Mouse (Mus musculus): Measurements from ENCODE around the gene Tifa. TPM values are rescaled to one million over a fixed set of nuclear protein-coding genes. Genes with fewer than 3 reads are reported as not detected.

Gene Tifa
- total and polyA plus RNA-seq, 2 experiments from 2014 or later = 1.9 to 3.8 TPM

DNA sequence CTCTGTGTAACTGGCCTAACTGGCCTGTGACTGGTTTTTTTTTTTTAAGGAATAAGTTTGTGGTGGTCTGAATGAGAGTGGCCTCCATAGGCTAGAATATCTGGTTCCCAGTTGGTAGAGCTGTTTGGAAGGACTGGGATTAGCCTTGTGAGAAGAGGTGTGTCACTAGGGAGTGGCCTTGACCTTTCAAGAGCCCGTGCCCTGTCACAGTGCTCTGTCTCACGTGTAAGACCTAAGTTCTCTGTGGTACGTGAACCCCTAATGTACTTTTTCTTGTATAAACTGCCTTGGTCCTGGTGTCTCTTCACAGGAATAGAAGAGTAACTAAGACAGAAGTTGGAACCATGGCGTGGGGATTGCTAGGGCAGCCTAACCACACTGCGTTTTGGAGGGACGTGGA is 16.4 kb downstream of the Tifa start:
- TF ChIP-seq CTCF (IDR thresholded peaks at IDR 0.05; ENCODE audit: low read depth) = no peak
- WGBS = 91% methylated on average over 6 of the region's 6 CpGs

DNA sequence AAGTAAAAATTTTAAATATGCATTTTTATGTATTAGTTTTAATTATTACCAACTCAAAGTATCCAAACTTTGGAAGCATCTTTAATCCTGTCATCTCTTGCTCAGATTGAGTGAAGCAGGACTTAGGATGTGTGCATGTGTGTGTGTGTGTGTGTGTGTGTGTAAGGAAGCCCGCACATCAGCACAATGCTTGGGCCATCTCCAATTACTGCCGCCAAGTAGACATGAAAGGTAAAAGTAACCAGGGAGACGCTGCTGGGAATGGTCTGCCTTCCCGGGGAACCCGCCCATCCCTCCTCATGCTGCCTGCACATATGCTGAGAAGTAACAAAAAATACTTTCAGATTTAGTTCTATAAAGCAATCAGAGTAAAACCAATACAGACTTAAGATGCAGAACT is 18.2 kb downstream of the Tifa start:
- Histone ChIP-seq H3K4me3 (ENCODE audit: low read length) (no peak overlapping the region), H3K4me1 (ENCODE audit: insufficient read depth, low read length) (no peaks in the 10 kb centered on the region), H3K9ac (replicated peaks; ENCODE audit: low read length) (no peak overlapping the region), H3K27me3 (ENCODE audit: insufficient read depth, low read length) (no peaks in the 10 kb centered on the region), H3K27ac (no peak overlapping the region), H3K4me2 (ENCODE audit: low read depth, low read length) (no peak overlapping the region), H3K36me3 (ENCODE audit: insufficient read depth, low read length) (peaks cover 49% of the 10 kb centered on the region), H3K9me3 (ENCODE audit: low read length) (no peaks in the 10 kb centered on the region)
- no peak for ATAC-seq
- TF ChIP-seq CTCF (IDR thresholded peaks at IDR 0.05; ENCODE audit: low read depth) = no peak
- DNase-seq (ENCODE audit: low spot score) = no peak
- 24% methylated on average over 5 of the region's 5 CpGs for WGBS

More for the DNA sequence above, 16.4 kb downstream of the Tifa start:
- no peak overlapping the region for H3K9ac ChIP-seq (replicated peaks; ENCODE audit: low read length)
- H3K27ac ChIP-seq = no peak overlapping the region
- H3K9me3 ChIP-seq (ENCODE audit: low read length) = no peaks in the 10 kb centered on the region
- no peaks in the 10 kb centered on the region for H3K4me1 ChIP-seq (ENCODE audit: insufficient read depth, low read length)
- DNase-seq (ENCODE audit: low spot score) (no peak), ATAC-seq (no peak)
- no peak overlapping the region for H3K4me2 ChIP-seq (ENCODE audit: low read depth, low read length)
- no peaks in the 10 kb centered on the region for H3K27me3 ChIP-seq (ENCODE audit: insufficient read depth, low read length)
- no peak overlapping the region for H3K4me3 ChIP-seq (ENCODE audit: low read length)
- H3K36me3 ChIP-seq (ENCODE audit: insufficient read depth, low read length) = peaks cover 36% of the 10 kb centered on the region; the same call in 1 of the 2 replicates

DNA sequence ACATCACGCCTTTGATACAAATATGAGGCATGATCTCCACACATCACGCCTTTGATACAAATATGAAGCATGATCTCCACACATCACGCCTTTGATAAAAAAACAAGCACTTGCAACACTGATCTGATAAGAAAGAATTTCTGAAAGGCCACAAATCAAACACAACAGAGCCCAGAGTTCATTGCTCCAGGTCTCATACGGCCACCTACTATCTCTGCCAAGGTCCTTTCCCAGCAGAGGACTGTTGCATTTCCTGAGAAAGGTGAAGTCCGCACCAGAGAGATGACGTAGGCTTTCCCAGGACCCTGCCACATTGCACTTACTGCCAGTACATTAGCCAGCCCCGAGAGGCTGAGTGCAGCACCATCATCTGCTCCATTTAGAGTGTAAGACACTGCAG is 19.5 kb downstream of the Tifa start:
- Histone ChIP-seq H3K4me1 (ENCODE audit: insufficient read depth, low read length) (no peaks in the 10 kb centered on the region), H3K9ac (replicated peaks; ENCODE audit: low read length) (no peak overlapping the region), H3K36me3 (ENCODE audit: insufficient read depth, low read length) (peaks cover 57% of the 10 kb centered on the region), H3K4me3 (ENCODE audit: low read length) (no peak overlapping the region), H3K27ac (no peak overlapping the region), H3K9me3 (ENCODE audit: low read length) (no peaks in the 10 kb centered on the region), H3K27me3 (ENCODE audit: insufficient read depth, low read length) (no peaks in the 10 kb centered on the region), H3K4me2 (ENCODE audit: low read depth, low read length) (no peak overlapping the region)
- WGBS = 88% methylated on average over 7 of the region's 7 CpGs
- no peak for TF ChIP-seq CTCF (IDR thresholded peaks at IDR 0.05; ENCODE audit: low read depth)
- DNase-seq (ENCODE audit: low spot score) (no peak), ATAC-seq (no peak)

DNA sequence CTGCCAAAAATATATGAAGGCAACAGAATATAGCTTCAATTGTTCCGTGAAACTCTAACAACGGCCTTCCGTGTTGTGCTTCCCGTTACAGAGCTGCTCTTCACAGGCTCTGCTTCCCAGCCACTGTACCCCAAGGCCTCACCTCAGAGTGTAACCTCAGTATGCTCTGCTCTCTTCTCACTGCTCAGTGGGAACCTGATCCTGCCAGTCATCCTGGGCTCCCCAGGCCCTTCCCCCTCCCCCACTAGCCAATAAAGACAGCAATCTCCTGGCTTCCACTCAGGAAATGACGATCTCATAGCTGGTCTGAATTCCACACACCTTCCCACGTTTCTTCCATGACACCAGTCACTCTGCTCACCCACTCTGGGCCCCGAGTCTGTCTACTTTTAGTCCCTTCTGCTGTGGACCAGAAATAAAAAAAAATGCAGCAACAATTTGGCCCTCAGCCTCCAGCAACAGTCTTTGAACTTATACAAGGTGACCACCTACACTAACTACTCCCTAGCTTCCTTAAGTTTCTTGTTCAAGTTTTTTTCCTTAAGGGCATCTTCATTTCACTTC is 27.6 kb downstream of the Tifa start:
- 80% methylated on average over 7 of the region's 7 CpGs for WGBS
- DNase-seq (ENCODE audit: low spot score) (no peak), ATAC-seq (no peak)
- Histone ChIP-seq H3K27me3 (ENCODE audit: insufficient read depth, low read length) (no peaks in the 10 kb centered on the region), H3K9me3 (ENCODE audit: low read length) (no peaks in the 10 kb centered on the region), H3K4me3 (ENCODE audit: low read length) (no peak overlapping the region), H3K4me1 (ENCODE audit: insufficient read depth, low read length) (no peaks in the 10 kb centered on the region), H3K4me2 (ENCODE audit: low read depth, low read length) (no peak overlapping the region), H3K9ac (replicated peaks; ENCODE audit: low read length) (no peak overlapping the region), H3K27ac (no peak overlapping the region), H3K36me3 (ENCODE audit: insufficient read depth, low read length) (peaks cover 32% of the 10 kb centered on the region)
- no peak for TF ChIP-seq CTCF (IDR thresholded peaks at IDR 0.05; ENCODE audit: low read depth)

DNA sequence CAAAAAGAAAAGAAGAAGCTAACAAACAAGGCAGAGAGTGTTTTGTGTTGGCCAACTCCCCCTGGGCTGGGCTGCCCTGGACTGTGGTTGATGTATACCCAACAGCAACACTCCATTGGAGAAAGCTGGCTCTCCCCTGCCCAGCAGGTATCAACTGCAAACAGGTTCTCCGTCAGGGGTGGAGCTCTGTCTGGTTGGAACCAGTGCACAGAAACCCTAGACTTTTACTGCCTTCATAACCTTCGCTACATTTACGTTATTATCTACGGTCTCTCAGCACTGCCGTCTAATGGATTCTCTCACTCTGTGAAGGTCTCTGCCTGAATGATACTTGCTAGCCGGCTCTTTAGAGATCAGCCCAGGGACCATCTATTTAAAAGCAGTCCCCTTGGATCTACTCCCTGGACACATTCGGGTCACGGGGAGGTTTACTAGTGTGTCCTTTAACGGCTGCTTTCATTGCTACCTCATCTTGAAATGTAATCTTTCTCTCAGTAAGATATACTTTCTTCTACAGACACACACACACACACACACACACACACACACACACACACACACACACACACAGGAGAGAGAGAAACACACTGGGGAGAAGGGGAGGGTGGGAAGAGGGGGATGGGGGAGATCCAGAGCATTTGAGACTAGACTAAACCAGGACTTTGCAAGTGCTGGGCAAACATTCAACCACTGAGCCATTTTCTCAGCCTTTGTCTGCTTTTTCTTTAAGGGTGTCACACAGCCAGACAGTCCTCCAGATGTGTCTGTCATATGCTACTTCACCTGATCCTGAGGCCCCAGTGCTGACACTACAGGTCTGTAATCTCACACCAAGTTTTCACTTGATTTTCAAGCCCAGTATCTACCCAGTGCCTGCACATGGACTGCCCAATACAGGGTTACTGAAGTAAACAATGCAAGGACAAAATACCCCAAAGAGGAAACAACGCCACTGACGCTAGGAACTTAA is 29.4 kb downstream of the Tifa start:
- no peak overlapping the region for H3K4me2 ChIP-seq (ENCODE audit: low read depth, low read length)
- no peak overlapping the region for H3K9ac ChIP-seq (replicated peaks; ENCODE audit: low read length)
- no peak for DNase-seq (ENCODE audit: low spot score)
- H3K36me3 ChIP-seq (ENCODE audit: insufficient read depth, low read length) = peaks cover 19% of the 10 kb centered on the region
- H3K4me1 ChIP-seq (ENCODE audit: insufficient read depth, low read length) = no peaks in the 10 kb centered on the region
- 82% methylated on average over 11 of the region's 11 CpGs for WGBS
- no peak overlapping the region for H3K27ac ChIP-seq
- no peaks in the 10 kb centered on the region for H3K9me3 ChIP-seq (ENCODE audit: low read length)
- no peak for ATAC-seq
- TF ChIP-seq CTCF (IDR thresholded peaks at IDR 0.05; ENCODE audit: low read depth) = no peak
- no peak overlapping the region for H3K4me3 ChIP-seq (ENCODE audit: low read length)
- H3K27me3 ChIP-seq (ENCODE audit: insufficient read depth, low read length) = no peaks in the 10 kb centered on the region

DNA sequence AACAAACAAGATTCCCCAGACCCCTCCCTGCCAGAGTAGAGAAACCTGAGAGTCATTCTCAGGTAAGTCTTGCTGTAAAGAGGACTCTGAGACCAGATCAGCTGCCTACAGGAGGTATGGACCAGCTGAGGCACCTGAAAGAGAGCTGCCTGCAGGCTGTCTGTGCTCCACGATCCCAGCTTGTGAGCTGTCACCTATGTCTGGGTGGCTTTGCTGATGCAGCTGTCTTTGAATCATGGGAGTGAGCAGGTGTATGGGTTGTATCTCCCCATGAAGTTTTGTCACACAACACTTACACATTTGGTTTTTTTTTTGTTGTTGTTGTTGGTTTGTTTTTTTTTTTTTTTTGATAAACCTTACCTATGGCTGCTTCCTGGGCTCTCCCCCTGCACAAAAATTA is 30.8 kb downstream of the Tifa start:
- H3K4me3 ChIP-seq (ENCODE audit: low read length) = no peak overlapping the region
- DNase-seq (ENCODE audit: low spot score) (no peak), ATAC-seq (no peak)
- no peaks in the 10 kb centered on the region for H3K27me3 ChIP-seq (ENCODE audit: insufficient read depth, low read length)
- no peaks in the 10 kb centered on the region for H3K9me3 ChIP-seq (ENCODE audit: low read length)
- H3K4me2 ChIP-seq (ENCODE audit: low read depth, low read length) = no peak overlapping the region
- no peaks in the 10 kb centered on the region for H3K4me1 ChIP-seq (ENCODE audit: insufficient read depth, low read length)
- no peak overlapping the region for H3K9ac ChIP-seq (replicated peaks; ENCODE audit: low read length)
- TF ChIP-seq CTCF (IDR thresholded peaks at IDR 0.05; ENCODE audit: low read depth) = no peak
- no peak overlapping the region for H3K27ac ChIP-seq
- H3K36me3 ChIP-seq (ENCODE audit: insufficient read depth, low read length) = peaks cover 19% of the 10 kb centered on the region
- WGBS = 90% methylated on average over 1 of the region's 1 CpGs

DNA sequence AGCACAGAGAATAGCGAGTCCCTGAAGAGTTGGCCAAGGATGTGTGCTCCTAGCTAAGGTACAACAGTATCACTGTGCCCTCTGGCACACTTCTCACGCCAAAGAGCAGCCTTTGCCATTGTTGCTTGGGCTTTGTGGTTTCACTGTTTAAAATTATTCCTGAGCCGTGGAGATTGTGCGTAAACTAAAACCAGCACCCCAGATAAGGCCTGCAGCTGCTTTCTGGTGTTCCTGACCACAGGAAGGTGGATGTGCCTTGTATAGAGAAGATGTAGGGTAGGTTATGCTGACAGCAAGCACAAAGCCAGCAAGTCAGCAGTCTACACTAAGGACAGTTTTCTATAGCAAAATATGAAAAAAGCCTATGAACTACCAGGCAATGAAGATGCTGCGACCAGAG is 31.6 kb downstream of the Tifa start:
- Histone ChIP-seq H3K27ac (no peak overlapping the region), H3K27me3 (ENCODE audit: insufficient read depth, low read length) (no peaks in the 10 kb centered on the region), H3K9me3 (ENCODE audit: low read length) (no peaks in the 10 kb centered on the region), H3K4me1 (ENCODE audit: insufficient read depth, low read length) (no peaks in the 10 kb centered on the region), H3K36me3 (ENCODE audit: insufficient read depth, low read length) (peaks cover 19% of the 10 kb centered on the region), H3K4me3 (ENCODE audit: low read length) (no peak overlapping the region), H3K9ac (replicated peaks; ENCODE audit: low read length) (no peak overlapping the region), H3K4me2 (ENCODE audit: low read depth, low read length) (no peak overlapping the region)
- 90% methylated on average over 5 of the region's 5 CpGs for WGBS
- no peak for DNase-seq (ENCODE audit: low spot score)
- no peak for TF ChIP-seq CTCF (IDR thresholded peaks at IDR 0.05; ENCODE audit: low read depth)
- ATAC-seq = no peak

All from hindbrain, postnatal 0 days (tissue).